Comparison of ENCODE assay signal across 18 mouse cellular contexts in genomic region chr14:8326961-8327360, GRCm38 (mm10). TPM values are rescaled to one million over a fixed set of nuclear protein-coding genes. Genes with fewer than 3 reads are reported as not detected.
DNase-seq lines count a peak whose midpoint lies in the region; ATAC-seq and TF ChIP-seq lines count a peak whose summit lies in the region.
"Had no signal": no experiment of that assay in that cellular context is flagged by ENCODE, and none has a peak within 500 bp of the region (broad histone marks: within the 10 kb centered on the region; RNA-seq: fewer than 3 reads in every experiment).

No protein-coding gene starts in this region.

- no peak for TF ChIP-seq CTCF in heart, postnatal 0 days (IDR thresholded peaks at IDR 0.05; ENCODE audit: low read depth)
- TF ChIP-seq CTCF in stomach, postnatal 0 days (IDR thresholded peaks at IDR 0.05; ENCODE audit: low read depth), result no peak

- no peaks in the 10 kb centered on the region for H3K9me3 ChIP-seq in heart, postnatal 0 days (replicated peaks; ENCODE audit: control insufficient read depth, low read length)
- no peaks in the 10 kb centered on the region for H3K9me3 ChIP-seq in stomach, embryonic 15.5 days
- H3K9me3 ChIP-seq in stomach, postnatal 0 days (ENCODE audit: control insufficient read depth, low read length), result no peaks in the 10 kb centered on the region
- no peaks in the 10 kb centered on the region for H3K9me3 ChIP-seq in forebrain, embryonic 12.5 days
- H3K9me3 ChIP-seq: embryonic facial prominence, embryonic 13.5 days; forebrain, embryonic 13.5 days; neural tube, embryonic 13.5 days had no signal

- TF ChIP-seq EP300 in heart, postnatal 0 days (IDR thresholded peaks at IDR 0.05; ENCODE audit: low read depth), result no peak
- no peak for TF ChIP-seq EP300 in stomach, postnatal 0 days (optimal IDR thresholded peaks at IDR 0.05)

- peak overlapping the region; percentile 22 for H3K27ac ChIP-seq in heart, postnatal 0 days (ENCODE audit: low read depth)
- H3K27ac ChIP-seq in stomach, embryonic 15.5 days, result no peak overlapping the region
- no peak overlapping the region for H3K27ac ChIP-seq in stomach, postnatal 0 days (replicated peaks)
- H3K27ac ChIP-seq in forebrain, embryonic 12.5 days, result no peak overlapping the region
- H3K27ac ChIP-seq: forebrain, embryonic 13.5 days; liver, embryonic 14.5 days; neural tube, embryonic 13.5 days had no signal

- no peaks in the 10 kb centered on the region for H3K36me3 ChIP-seq in heart, postnatal 0 days (replicated peaks; ENCODE audit: control insufficient read depth, insufficient read depth, low read length)
- H3K36me3 ChIP-seq in stomach, embryonic 15.5 days, result no peaks in the 10 kb centered on the region
- no peaks in the 10 kb centered on the region for H3K36me3 ChIP-seq in stomach, postnatal 0 days (ENCODE audit: control insufficient read depth, insufficient read depth, low read length)
- H3K36me3 ChIP-seq in forebrain, embryonic 12.5 days (replicated peaks), result no peaks in the 10 kb centered on the region
- H3K36me3 ChIP-seq: embryonic facial prominence, embryonic 13.5 days; neural tube, embryonic 13.5 days had no signal

- no peak overlapping the region for H3K4me2 ChIP-seq in heart, postnatal 0 days (ENCODE audit: low read depth, low read length)
- no peak overlapping the region for H3K4me2 ChIP-seq in stomach, embryonic 15.5 days
- no peak overlapping the region for H3K4me2 ChIP-seq in stomach, postnatal 0 days (replicated peaks; ENCODE audit: low read depth)
- H3K4me2 ChIP-seq in forebrain, embryonic 12.5 days, result no peak overlapping the region
- H3K4me2 ChIP-seq: embryonic facial prominence, embryonic 13.5 days; forebrain, embryonic 13.5 days; neural tube, embryonic 13.5 days had no signal

- no peak for ATAC-seq in heart, postnatal 0 days (ENCODE audit: insufficient read depth, low read depth)
- ATAC-seq in stomach, embryonic 15.5 days (ENCODE audit: insufficient read depth, low FRiP score, low read depth), result peak; percentile 34; the same call in 1 of the 2 replicates
- ATAC-seq in stomach, postnatal 0 days (ENCODE audit: low FRiP score, low TSS enrichment), result no peak
- ATAC-seq in inflammation-experienced regulatory T-cells, adult 6 months, result no peak
- no peak for ATAC-seq in forebrain, embryonic 12.5 days (ENCODE audit: low FRiP score)
- ATAC-seq: forebrain, embryonic 13.5 days; midbrain, embryonic 16.5 days had no signal

- H3K4me3 ChIP-seq in heart, postnatal 0 days (ENCODE audit: low read depth, low read length), result no peak overlapping the region
- H3K4me3 ChIP-seq in stomach, embryonic 15.5 days (replicated peaks), result no peak overlapping the region
- H3K4me3 ChIP-seq in stomach, postnatal 0 days (ENCODE audit: low read depth, low read length), result no peak overlapping the region
- H3K4me3 ChIP-seq in forebrain, embryonic 12.5 days (replicated peaks), result no peak overlapping the region
- H3K4me3 ChIP-seq: embryonic facial prominence, embryonic 13.5 days; forebrain, embryonic 13.5 days; neural tube, embryonic 13.5 days had no signal

- H3K27me3 ChIP-seq in heart, postnatal 0 days (ENCODE audit: control insufficient read depth, insufficient read depth, low read length), result 0 out of 2 replicates have a peak, but pooled peaks cover 4% of the 10 kb centered on the region
- no peaks in the 10 kb centered on the region for H3K27me3 ChIP-seq in stomach, embryonic 15.5 days (replicated peaks)
- H3K27me3 ChIP-seq in stomach, postnatal 0 days (ENCODE audit: control insufficient read depth, insufficient read depth, low read length), result no peaks in the 10 kb centered on the region
- no peaks in the 10 kb centered on the region for H3K27me3 ChIP-seq in forebrain, embryonic 12.5 days
- H3K27me3 ChIP-seq: forebrain, embryonic 13.5 days had no signal

- peak; percentile 17 to 76 for DNase-seq in adrenal gland, adult (ENCODE audit: inconsistent age in 2 of 2, low spot score in 1 of 2)
- DNase-seq in adrenal gland, postnatal 4 days (ENCODE audit: low spot score in 2 of 2), result no peak
- DNase-seq in heart, postnatal 0 days (ENCODE audit: low spot score), result no peak
- DNase-seq in heart, postnatal 4 days, result no peak
- no peak for DNase-seq in stomach, postnatal 0 days (ENCODE audit: low spot score)
- DNase-seq: cerebellum, adult 9-11 months; right cerebral cortex, adult 18-20 months; thymus, adult 18-20 months had no signal

- H3K4me1 ChIP-seq in heart, postnatal 0 days (ENCODE audit: control insufficient read depth, insufficient read depth), result peaks cover 23% of the 10 kb centered on the region
- no peaks in the 10 kb centered on the region for H3K4me1 ChIP-seq in stomach, embryonic 15.5 days
- no peaks in the 10 kb centered on the region for H3K4me1 ChIP-seq in stomach, postnatal 0 days (replicated peaks; ENCODE audit: control insufficient read depth, insufficient read depth)
- H3K4me1 ChIP-seq in forebrain, embryonic 12.5 days, result peaks cover 19% of the 10 kb centered on the region

- no peak overlapping the region for H3K9ac ChIP-seq in heart, postnatal 0 days (replicated peaks; ENCODE audit: low read depth, low read length)
- no peak overlapping the region for H3K9ac ChIP-seq in stomach, embryonic 15.5 days
- H3K9ac ChIP-seq in stomach, postnatal 0 days (ENCODE audit: low read length), result no peak overlapping the region
- H3K9ac ChIP-seq in forebrain, embryonic 12.5 days, result no peak overlapping the region
- H3K9ac ChIP-seq: embryonic facial prominence, embryonic 13.5 days; forebrain, embryonic 13.5 days; liver, embryonic 14.5 days; neural tube, embryonic 13.5 days had no signal

RNA-seq across cellular contexts. Expression of gene Fam107a, which starts 9.1 kb away (rescaled TPM):
- total RNA-seq in adrenal gland, postnatal 4 days (2021), result 1 to 10 TPM; 1.9 to 4.8 TPM
- total RNA-seq in heart, postnatal 0 days (2014; rRNA removed; ENCODE audit: low replicate concordance), result 3.2 and 5.0 TPM in 2 replicates
- polyA plus RNA-seq in heart, postnatal 0 days (2015; fragmentation: Nextera tagmentation; extraction: Ambion mirVana), result 0.14 and 0.26 TPM in 2 replicates
- total RNA-seq in heart, postnatal 4 days (2021), result 1 to 10 TPM; 1.7 to 2.1 TPM
- 0.22 and 0.23 TPM in 2 replicates for polyA plus RNA-seq in stomach, embryonic 15.5 days (2015; fragmentation: Nextera tagmentation; extraction: Ambion mirVana)
- 0.31 and 0.36 TPM in 2 replicates for polyA plus RNA-seq in stomach, postnatal 0 days (2015; fragmentation: Nextera tagmentation; extraction: Ambion mirVana)
- polyA plus RNA-seq in inflammation-experienced regulatory T-cells, adult 6 months (2017; shearing (Covaris generic)), result not detected
- 0.43 and 0.60 TPM in 2 replicates for polyA plus RNA-seq in forebrain, embryonic 12.5 days (2016; fragmentation: Nextera tagmentation; extraction: Ambion mirVana)

RNA-seq across cellular contexts. Expression of gene Oit1, which starts 51.6 kb away (rescaled TPM):
- under 1 TPM in 1 of 2 experiments, not detected in 1; 0.22 TPM for total RNA-seq in adrenal gland, postnatal 4 days (2021)
- total RNA-seq in heart, postnatal 0 days (2014; rRNA removed; ENCODE audit: low replicate concordance), result not detected in 2 replicates
- 0.82 TPM in 1 of 2 replicates, not detected in the other for polyA plus RNA-seq in heart, postnatal 0 days (2015; fragmentation: Nextera tagmentation; extraction: Ambion mirVana)
- not detected for total RNA-seq in heart, postnatal 4 days (2021)
- polyA plus RNA-seq in stomach, embryonic 15.5 days (2015; fragmentation: Nextera tagmentation; extraction: Ambion mirVana), result 14.5 and 17.8 TPM in 2 replicates
- 57.9 and 66.2 TPM in 2 replicates for polyA plus RNA-seq in stomach, postnatal 0 days (2015; fragmentation: Nextera tagmentation; extraction: Ambion mirVana)
- not detected for polyA plus RNA-seq in inflammation-experienced regulatory T-cells, adult 6 months (2017; shearing (Covaris generic))
- not detected in 2 replicates for polyA plus RNA-seq in forebrain, embryonic 12.5 days (2016; fragmentation: Nextera tagmentation; extraction: Ambion mirVana)
- total RNA-seq: gastrocnemius, adult 18-20 months had no signal
- polyA plus RNA-seq: forebrain, embryonic 13.5 days; heart, embryonic 14.5 days; midbrain, embryonic 16.5 days; neural tube, embryonic 13.5 days had no signal

Comparison
In these comparisons a context has a peak if more than half of its experiments do, and no peak if none do; other contexts are left out.
1. DNase-seq: peak in adrenal gland, adult (2 of 2); none in adrenal gland, postnatal 4 days (0 of 2), heart, postnatal 0 days (single experiment), heart, postnatal 4 days (single experiment) and stomach, postnatal 0 days (single experiment).